Comparison of ENCODE assay signal across 9 mouse cellular contexts in genomic region chr15:100914734-100915242, GRCm38 (mm10). TPM values are rescaled to one million over a fixed set of nuclear protein-coding genes. Genes with fewer than 3 reads are reported as not detected.
DNase-seq lines count a peak whose midpoint lies in the region; ATAC-seq lines count a peak whose summit lies in the region.
"Had no signal": no experiment of that assay in that cellular context is flagged by ENCODE, and none has a peak within 500 bp of the region (broad histone marks: within the 10 kb centered on the region; RNA-seq: fewer than 3 reads in every experiment).

No protein-coding gene starts in this region.

- peak overlapping the region; percentile 54 for H3K4me2 ChIP-seq in intestine, embryonic 15.5 days (replicated peaks)
- H3K4me2 ChIP-seq in lung, embryonic 16.5 days (ENCODE audit: low read depth, low read length) = peak overlapping the region; percentile 59
- H3K4me2 ChIP-seq in stomach, embryonic 14.5 days (replicated peaks; ENCODE audit: low read depth, low read length) = peak overlapping the region; percentile 53

- H3K36me3 ChIP-seq in intestine, embryonic 15.5 days = no peaks in the 10 kb centered on the region
- no peaks in the 10 kb centered on the region for H3K36me3 ChIP-seq in lung, embryonic 16.5 days (ENCODE audit: control insufficient read depth, insufficient read depth, low read length)
- no peaks in the 10 kb centered on the region for H3K36me3 ChIP-seq in stomach, embryonic 14.5 days (ENCODE audit: control insufficient read depth, insufficient read depth, low read length)

- DNase-seq in adrenal gland, postnatal 14 days = peak; percentile 56
- DNase-seq in adrenal gland, postnatal 25 days = no peak
- DNase-seq in 416B (ENCODE audit: low read depth) = peak; percentile 28
- DNase-seq in embryo, embryonic 9.5 days (ENCODE audit: extremely low spot score) = peak; percentile 57
- DNase-seq in spleen, adult 12 weeks (ENCODE audit: low spot score) = no peak

- no peak overlapping the region for H3K27ac ChIP-seq in intestine, embryonic 15.5 days
- no peak overlapping the region for H3K27ac ChIP-seq in lung, embryonic 16.5 days (ENCODE audit: low read length)
- H3K27ac ChIP-seq in stomach, embryonic 14.5 days (ENCODE audit: low read length) = no peak overlapping the region

- no peaks in the 10 kb centered on the region for H3K27me3 ChIP-seq in intestine, embryonic 15.5 days (replicated peaks)
- no peaks in the 10 kb centered on the region for H3K27me3 ChIP-seq in lung, embryonic 16.5 days (ENCODE audit: control insufficient read depth, insufficient read depth, low read depth, low read length)
- H3K27me3 ChIP-seq in stomach, embryonic 14.5 days (ENCODE audit: control insufficient read depth, insufficient read depth, low read length) = no peaks in the 10 kb centered on the region; the same call in 1 of the 2 replicates

- H3K4me1 ChIP-seq in intestine, embryonic 15.5 days (replicated peaks) = 0 out of 2 replicates have a peak, but pooled peaks cover 4% of the 10 kb centered on the region
- peaks cover 5% of the 10 kb centered on the region for H3K4me1 ChIP-seq in lung, embryonic 16.5 days (replicated peaks; ENCODE audit: control insufficient read depth, insufficient read depth, low read length)
- no peaks in the 10 kb centered on the region for H3K4me1 ChIP-seq in stomach, embryonic 14.5 days (ENCODE audit: control insufficient read depth, insufficient read depth, low read length)

- H3K9me3 ChIP-seq in intestine, embryonic 15.5 days = no peaks in the 10 kb centered on the region
- H3K9me3 ChIP-seq in lung, embryonic 16.5 days (ENCODE audit: control insufficient read depth, low read length) = no peaks in the 10 kb centered on the region
- H3K9me3 ChIP-seq in stomach, embryonic 14.5 days (ENCODE audit: control insufficient read depth, low read depth, low read length) = no peaks in the 10 kb centered on the region

- H3K4me3 ChIP-seq in intestine, embryonic 15.5 days (replicated peaks) = peak overlapping the region; percentile 27
- peak overlapping the region; percentile 36 for H3K4me3 ChIP-seq in lung, embryonic 16.5 days (ENCODE audit: low read length)
- peak overlapping the region; percentile 23 for H3K4me3 ChIP-seq in stomach, embryonic 14.5 days (ENCODE audit: low read depth, low read length)
- H3K4me3 ChIP-seq: myocyte had no signal

- WGBS in intestine, embryonic 15.5 days = 1% methylated on average over 24 of the region's 24 CpGs
- WGBS in lung, embryonic 16.5 days = 1% methylated on average over 24 of the region's 24 CpGs
- WGBS in stomach, embryonic 14.5 days = 1% methylated on average over 24 of the region's 24 CpGs

- ATAC-seq in intestine, embryonic 15.5 days = peak; percentile 90
- peak; percentile 72; the same call in 1 of the 2 replicates for ATAC-seq in lung, embryonic 16.5 days (ENCODE audit: low read depth)
- peak; percentile 63 for ATAC-seq in stomach, embryonic 14.5 days (ENCODE audit: insufficient number of reproducible peaks, insufficient read depth, low FRiP score, low read depth)

- no peak overlapping the region for H3K9ac ChIP-seq in intestine, embryonic 15.5 days
- peak overlapping the region; percentile 43; the same call in 1 of the 2 replicates for H3K9ac ChIP-seq in lung, embryonic 16.5 days (ENCODE audit: low read length)
- no peak overlapping the region for H3K9ac ChIP-seq in stomach, embryonic 14.5 days (replicated peaks; ENCODE audit: low read depth, low read length)

RNA-seq across cellular contexts. Expression of gene Scn8a, which starts 45.1 kb away (rescaled TPM):
- total RNA-seq in adrenal gland, postnatal 14 days (2021) = 4.2 and 4.7 TPM in 2 replicates
- 4.4 and 4.8 TPM in 2 replicates for total RNA-seq in adrenal gland, postnatal 25 days (2021)
- polyA plus RNA-seq in intestine, embryonic 15.5 days (2015; fragmentation: Nextera tagmentation; extraction: Ambion mirVana) = 2.1 and 2.6 TPM in 2 replicates
- polyA plus RNA-seq in lung, embryonic 16.5 days (2015; fragmentation: Nextera tagmentation; extraction: Ambion mirVana) = 0.98 and 1.4 TPM in 2 replicates
- polyA plus RNA-seq in stomach, embryonic 14.5 days (2014; fragmentation: Nextera tagmentation; extraction: Ambion mirVana) = 3.6 and 5.7 TPM in 2 replicates
- polyA plus RNA-seq: myocyte had no signal

Comparison
In these comparisons a context has a peak if more than half of its experiments do, and no peak if none do; other contexts are left out.
1. DNase-seq: peak in adrenal gland, postnatal 14 days (single experiment), 416B (single experiment) and embryo, embryonic 9.5 days (single experiment); none in adrenal gland, postnatal 25 days (single experiment) and spleen, adult 12 weeks (single experiment).
2. Peak in every context shown above with its lines, with median percentiles within 50 percentile points of each other: ATAC-seq, H3K4me2 ChIP-seq and H3K4me3 ChIP-seq.